Mouse (Mus musculus) spleen, postnatal 0 days (tissue): ENCODE results near the gene Cfap97. TPM values are rescaled to one million over a fixed set of nuclear protein-coding genes. Genes with fewer than 3 reads are reported as not detected.

Experiments used
- polyA plus RNA-seq: library from polyadenylated mRNA; unstranded; fragments of >200 nt; fragmentation: Nextera tagmentation; extraction: Ambion mirVana; gene quantifications from 2 replicates; pipeline ENCODE4 v1.2.1, GENCODE M21; 2015

Cfap97 gene
- 14.2 and 17.8 TPM in 2 replicates for polyA plus RNA-seq

DNA sequence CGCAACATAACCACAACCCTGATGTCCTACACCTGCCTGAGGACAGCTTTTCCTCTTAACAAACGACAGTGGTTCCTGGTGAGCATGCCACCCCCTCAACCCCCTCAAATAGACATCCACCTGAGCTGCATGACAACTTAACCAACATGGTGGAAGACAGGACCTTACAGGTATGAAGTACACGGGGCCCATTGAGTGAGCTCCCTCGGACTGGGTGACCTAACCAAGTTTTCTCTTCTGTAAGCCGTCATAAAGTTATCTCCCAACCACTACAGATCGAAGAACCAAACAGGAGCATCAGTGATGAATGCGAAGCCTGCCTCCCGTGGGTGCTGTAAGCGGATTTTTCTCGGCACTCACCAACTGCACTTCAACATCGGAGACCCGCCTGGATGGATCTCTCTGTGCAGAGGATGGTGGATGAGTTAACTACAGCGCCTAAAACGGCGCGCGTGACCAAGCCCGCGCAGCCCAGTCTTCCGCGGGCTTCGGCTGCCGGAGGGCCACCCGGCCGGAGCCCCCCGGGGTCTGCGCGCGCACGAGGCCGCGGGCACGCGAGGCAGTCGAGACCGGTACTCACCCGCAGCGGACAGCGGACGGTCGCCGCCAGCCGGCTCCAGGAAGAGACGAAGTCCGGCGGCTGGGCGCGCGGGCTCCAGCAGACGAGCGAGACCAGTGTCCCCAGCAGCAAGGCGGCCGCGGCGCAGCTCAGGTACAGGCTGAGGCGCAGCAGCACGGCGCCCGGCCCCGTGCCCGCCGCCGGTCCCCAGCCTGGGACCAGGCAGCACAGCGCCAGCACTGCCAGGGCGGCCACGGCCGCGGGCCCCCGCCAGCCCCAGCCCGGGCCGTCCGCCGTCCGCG lies at the start of gene Cfap97:
Gene Cfap97, plus strand, starts transcription at position 570 of the 861 bp plus-strand sequence.

DNA sequence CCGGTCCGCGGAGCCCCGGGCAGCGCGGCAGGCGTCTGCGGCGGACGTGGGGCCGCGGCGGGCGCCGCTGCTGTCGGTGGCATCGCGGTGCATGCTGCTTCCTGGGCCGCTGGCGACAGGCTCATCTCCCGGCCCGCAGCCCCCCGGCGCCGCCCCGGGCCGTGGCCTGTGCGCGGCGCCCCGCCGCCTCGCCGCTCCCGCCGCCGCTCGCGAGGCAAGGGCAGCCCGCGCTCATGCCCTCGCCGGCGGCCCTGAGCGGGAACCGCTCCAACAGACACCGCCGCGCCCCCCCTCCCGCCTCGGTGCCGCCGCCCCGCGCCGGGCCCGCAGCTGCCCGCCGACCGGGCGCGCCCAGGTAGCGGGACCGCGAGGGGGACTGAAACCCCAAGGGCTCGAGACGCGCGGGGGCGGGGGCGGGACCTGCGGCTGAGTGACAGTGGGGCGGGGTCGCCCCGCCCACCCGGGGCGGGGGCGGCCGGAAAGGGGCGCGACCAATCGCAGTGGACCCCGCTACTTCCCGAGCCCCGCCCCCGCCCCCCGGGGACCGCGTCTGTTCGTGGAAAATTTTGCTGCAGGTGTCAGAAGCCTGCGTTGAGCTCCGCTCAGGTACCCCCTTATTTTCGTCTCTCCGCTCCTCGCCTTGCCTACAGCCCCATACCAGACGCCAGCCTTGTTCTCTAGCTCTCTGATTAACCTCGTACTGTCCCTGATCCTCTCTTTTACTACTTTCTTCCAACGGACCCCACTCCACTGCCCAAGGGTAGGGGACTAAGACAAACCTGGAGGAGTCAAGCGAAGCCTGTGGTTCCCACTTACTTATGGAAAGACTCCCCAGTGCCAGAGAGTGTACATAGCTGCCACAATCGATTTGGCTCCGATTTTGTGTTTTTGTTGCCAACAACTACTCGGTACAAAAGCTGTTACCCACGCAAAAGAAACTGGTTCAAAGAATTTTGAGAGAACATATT lies 777 bp downstream of the Cfap97 start, which contains the start of gene Snx25:
Gene Snx25, minus strand, starts transcription at position 96 of the 968 bp plus-strand sequence.

DNA sequence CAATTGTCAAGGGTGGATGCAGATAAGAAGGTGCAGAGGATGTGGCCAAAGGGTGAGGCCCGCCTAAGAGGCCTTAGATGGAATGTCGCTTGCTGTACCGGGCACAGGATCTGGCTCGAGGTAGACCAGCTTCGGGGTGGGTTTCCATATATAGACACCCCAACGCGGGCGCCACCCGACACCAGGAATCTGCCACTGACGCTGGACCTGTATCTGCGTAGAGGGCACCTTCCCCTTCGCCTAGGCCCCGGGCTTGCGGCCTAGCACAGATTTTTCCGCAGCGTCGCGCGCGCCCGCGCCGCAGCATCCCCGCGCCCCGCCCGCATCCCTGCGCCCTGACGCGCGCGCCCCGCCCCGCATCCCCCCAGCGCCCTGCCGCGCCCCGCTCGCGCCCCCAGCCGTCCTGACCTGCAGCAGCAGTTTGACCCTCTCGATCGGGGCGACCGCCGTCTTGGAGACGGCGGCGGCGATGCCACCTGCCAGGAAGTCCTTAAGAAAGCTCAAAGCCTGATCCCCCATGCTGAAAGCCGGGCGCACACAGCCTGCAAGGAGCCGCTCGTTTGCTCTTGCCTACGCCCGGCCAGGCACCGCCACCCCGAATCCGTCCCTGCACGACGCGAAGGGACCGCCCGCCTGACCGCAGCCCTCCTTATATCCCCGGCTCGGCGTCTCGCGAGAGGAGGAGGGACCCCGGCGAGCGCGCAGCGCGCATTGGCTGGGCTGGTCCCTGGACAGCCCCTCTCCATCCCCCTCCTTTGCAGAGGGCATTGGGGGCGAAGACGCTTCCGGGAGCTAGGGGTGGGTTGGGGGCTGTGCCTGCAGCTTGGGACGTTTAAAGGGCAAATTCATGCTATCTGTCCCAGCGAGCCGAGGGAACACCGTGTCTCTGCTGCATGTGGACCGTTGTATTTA lies 59.1 kb downstream of the Cfap97 start, which contains the start of gene Slc25a4:
Gene Slc25a4, minus strand, starts transcription at position 881 of the 912 bp plus-strand sequence.

Other genes starting within 250 kb of the Cfap97 start
- gene Ccdc110, start 217.2 kb upstream of the Cfap97 start, polyA plus RNA-seq, result 0.07 TPM in 1 of 2 replicates, not detected in the other
- gene 1700029J07Rik, start 176.5 kb upstream of the Cfap97 start, polyA plus RNA-seq, result 1.1 and 1.3 TPM in 2 replicates
- gene Ufsp2, start 176.2 kb upstream of the Cfap97 start, polyA plus RNA-seq, result 48.6 and 53.0 TPM in 2 replicates
- gene Lrp2bp, start 152.5 kb upstream of the Cfap97 start, polyA plus RNA-seq, result 0.04 and 0.18 TPM in 2 replicates
- 3.7 and 4.0 TPM in 2 replicates for gene Ankrd37, start 146.1 kb upstream of the Cfap97 start, polyA plus RNA-seq
- gene Snx25, start 388 bp downstream of the Cfap97 start, polyA plus RNA-seq, result 7.8 and 9.5 TPM in 2 replicates
- 99.6 and 121 TPM in 2 replicates for gene Slc25a4, start 59.5 kb downstream of the Cfap97 start, polyA plus RNA-seq
- not detected in 2 replicates for gene Helt, start 142.9 kb downstream of the Cfap97 start, polyA plus RNA-seq